ENCODE assay signal across 8 mouse cellular contexts in genomic region chr7:52006296-52006630, GRCm38 (mm10). TPM values are rescaled to one million over a fixed set of nuclear protein-coding genes. Genes with fewer than 3 reads are reported as not detected.
A peak's percentile ranks its signal among the peaks of the same experiment; 100 is the strongest.
DNase-seq lines count a peak whose midpoint lies in the region; ATAC-seq lines count a peak whose summit lies in the region.

No protein-coding gene starts in this region.

- 1% methylated on average over 9 of the region's 9 CpGs for WGBS in heart, embryonic 15.5 days
- 4% methylated on average over 9 of the region's 9 CpGs for WGBS in hindbrain, embryonic 11.5 days

- no peaks in the 10 kb centered on the region for H3K9me3 ChIP-seq in heart, embryonic 15.5 days (replicated peaks)
- H3K9me3 ChIP-seq in hindbrain, embryonic 11.5 days (ENCODE audit: control insufficient read depth, low read length): no peaks in the 10 kb centered on the region
- H3K9me3 ChIP-seq in megakaryocyte, embryonic 14.5 days: no peaks in the 10 kb centered on the region

- H3K4me2 ChIP-seq in heart, embryonic 15.5 days: peak overlapping the region; percentile 89
- peak overlapping the region; percentile 37 for H3K4me2 ChIP-seq in hindbrain, embryonic 11.5 days (replicated peaks; ENCODE audit: low read depth, low read length)

- H3K36me3 ChIP-seq in heart, embryonic 15.5 days: no peaks in the 10 kb centered on the region
- H3K36me3 ChIP-seq in hindbrain, embryonic 11.5 days (ENCODE audit: control insufficient read depth, insufficient read depth, low read length): no peaks in the 10 kb centered on the region
- peaks cover 4% of the 10 kb centered on the region for H3K36me3 ChIP-seq in megakaryocyte, embryonic 14.5 days (replicated peaks; ENCODE audit: low read length)

- peak overlapping the region; percentile 45; the same call in 1 of the 2 replicates for H3K27ac ChIP-seq in heart, embryonic 15.5 days
- H3K27ac ChIP-seq in hindbrain, embryonic 11.5 days (ENCODE audit: low read depth, low read length): no peak overlapping the region

- H3K4me3 ChIP-seq in heart, embryonic 15.5 days: peak overlapping the region; percentile 79
- peak overlapping the region; percentile 62 for H3K4me3 ChIP-seq in hindbrain, embryonic 11.5 days (ENCODE audit: low read depth, low read length)
- peak overlapping the region; percentile 95 for H3K4me3 ChIP-seq in megakaryocyte, embryonic 14.5 days (replicated peaks)

- ATAC-seq in heart, embryonic 15.5 days (replicated peaks; ENCODE audit: insufficient number of reproducible peaks, insufficient read depth, low FRiP score, low read depth): no peak
- peak; percentile 4 for ATAC-seq in activated CD4-positive, CD25-positive, alpha-beta regulatory T cell, adult 4 months
- no peak for ATAC-seq in hindbrain, embryonic 11.5 days (ENCODE audit: low FRiP score)

- DNase-seq in heart, adult 9 months (ENCODE audit: low spot score in 2 of 2): no peak
- DNase-seq in hindbrain, embryonic 11.5 days (ENCODE audit: low spot score): no peak
- DNase-seq in urinary bladder, adult 18-20 months (ENCODE audit: low spot score in 2 of 2): no peak
- DNase-seq in layer of hippocampus, adult 18-20 months (ENCODE audit: low spot score in 2 of 2): no peak
- DNase-seq in cerebellum, adult 9-10 months: no peak

- H3K4me1 ChIP-seq in heart, embryonic 15.5 days (replicated peaks): peaks cover 2% of the 10 kb centered on the region; the same call in 1 of the 2 replicates
- H3K4me1 ChIP-seq in hindbrain, embryonic 11.5 days (replicated peaks; ENCODE audit: control insufficient read depth, insufficient read depth, low read length): no peaks in the 10 kb centered on the region
- H3K4me1 ChIP-seq in megakaryocyte, embryonic 14.5 days: peaks cover 26% of the 10 kb centered on the region

- no peak overlapping the region for H3K9ac ChIP-seq in heart, embryonic 15.5 days
- no peak overlapping the region for H3K9ac ChIP-seq in hindbrain, embryonic 11.5 days (ENCODE audit: low read depth, low read length)

- no peaks in the 10 kb centered on the region for H3K27me3 ChIP-seq in heart, embryonic 15.5 days
- no peaks in the 10 kb centered on the region for H3K27me3 ChIP-seq in hindbrain, embryonic 11.5 days (ENCODE audit: control insufficient read depth, insufficient read depth, low read length)
- no peaks in the 10 kb centered on the region for H3K27me3 ChIP-seq in megakaryocyte, embryonic 14.5 days (replicated peaks)

RNA-seq across cellular contexts. Expression of gene Svip, which starts 0.4 kb away (rescaled TPM):
- polyA plus RNA-seq in heart, embryonic 15.5 days (2015; fragmentation: Nextera tagmentation; extraction: Ambion mirVana): 7.7 and 9.4 TPM in 2 replicates
- under 1 TPM; 0.57 to 0.63 TPM for polyA plus RNA-seq in activated CD4-positive, CD25-positive, alpha-beta regulatory T cell, adult 4 months (2017; shearing (Covaris generic))
- polyA plus RNA-seq in hindbrain, embryonic 11.5 days (2014; fragmentation: Nextera tagmentation; extraction: Ambion mirVana): 18.1 and 20.0 TPM in 2 replicates
- polyA plus RNA-seq in megakaryocyte, embryonic 14.5 days (2012; ENCODE audit: insufficient read depth, low replicate concordance): 22.8 and 38.9 TPM in 2 replicates
- 10 to 100 TPM; 37.9 to 40.0 TPM for total RNA-seq in layer of hippocampus, adult 18-20 months (2021)

RNA-seq across cellular contexts. Expression of gene 1700015G11Rik, which starts 9.3 kb away (rescaled TPM):
- polyA plus RNA-seq in heart, embryonic 15.5 days (2015; fragmentation: Nextera tagmentation; extraction: Ambion mirVana): not detected in 2 replicates
- polyA plus RNA-seq in activated CD4-positive, CD25-positive, alpha-beta regulatory T cell, adult 4 months (2017; shearing (Covaris generic)): not detected
- not detected in 2 replicates for polyA plus RNA-seq in hindbrain, embryonic 11.5 days (2014; fragmentation: Nextera tagmentation; extraction: Ambion mirVana)
- polyA plus RNA-seq in megakaryocyte, embryonic 14.5 days (2012; ENCODE audit: insufficient read depth, low replicate concordance): not detected in 2 replicates
- total RNA-seq in layer of hippocampus, adult 18-20 months (2021): not detected
